Comparison of ENCODE assay signal across 10 mouse cellular contexts in the genomic region with DNA sequence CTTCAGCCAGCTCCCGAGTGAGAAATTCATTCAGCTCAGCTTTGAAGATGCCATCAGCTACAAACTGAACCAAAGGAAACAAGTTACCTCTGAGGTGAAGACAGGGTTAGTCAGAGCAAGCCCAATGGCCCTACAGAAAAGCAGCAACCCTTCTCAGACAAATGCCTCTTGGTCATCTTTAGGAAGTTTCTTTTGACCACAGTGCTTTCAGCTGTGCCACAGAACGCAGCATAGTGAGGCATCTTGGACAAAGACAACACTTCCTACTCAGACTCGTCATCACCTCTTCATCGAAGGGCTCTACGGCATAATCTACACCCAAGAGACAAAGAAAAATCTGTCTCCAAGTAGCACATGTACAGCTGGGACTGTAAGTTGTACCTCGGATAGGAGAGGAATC. TPM values are rescaled to one million over a fixed set of nuclear protein-coding genes. Genes with fewer than 3 reads are reported as not detected.
DNase-seq lines count a peak whose midpoint lies in the region; ATAC-seq and TF ChIP-seq lines count a peak whose summit lies in the region.
"Had no signal": no experiment of that assay in that cellular context is flagged by ENCODE, and none has a peak within 500 bp of the region (broad histone marks: within the 10 kb centered on the region; RNA-seq: fewer than 3 reads in every experiment).

No protein-coding gene starts in this region.

- H3K27me3 ChIP-seq in heart, embryonic 10.5 days (ENCODE audit: insufficient read depth, poor library complexity, severe bottlenecking): peaks cover 12% of the 10 kb centered on the region; the same call in 1 of the 2 replicates
- no peaks in the 10 kb centered on the region for H3K27me3 ChIP-seq in ES-Bruce4 (ENCODE audit: control insufficient read depth, insufficient read depth, low read length, poor library complexity, severe bottlenecking)
- H3K27me3 ChIP-seq in heart, embryonic 16.5 days (ENCODE audit: control insufficient read depth, insufficient read depth, low read length): no peaks in the 10 kb centered on the region

- H3K4me3 ChIP-seq in heart, embryonic 10.5 days: peak overlapping the region; percentile 94
- H3K4me3 ChIP-seq in ES-Bruce4 (ENCODE audit: low read depth, low read length) (peak overlapping the region; percentile 99), macrophage (ENCODE audit: inconsistent target) (peak overlapping the region; percentile 97)
- H3K4me3 ChIP-seq in heart, embryonic 16.5 days (ENCODE audit: low read length): peak overlapping the region; percentile 65

- H3K27ac ChIP-seq in heart, embryonic 10.5 days: peak overlapping the region; percentile 99
- H3K27ac ChIP-seq in ES-Bruce4 (ENCODE audit: insufficient read depth, low read length) (peak overlapping the region; percentile 74), macrophage (peak overlapping the region; percentile 67)
- H3K27ac ChIP-seq in heart, embryonic 16.5 days (ENCODE audit: low read length): peak overlapping the region; percentile 82

- no peak for DNase-seq in heart, embryonic 10.5 days (ENCODE audit: low spot score)
- DNase-seq in heart, adult 9 months (ENCODE audit: low spot score in 2 of 2): no peak
- no peak for DNase-seq in yolk sac, embryonic 10.5 days (ENCODE audit: low spot score)
- DNase-seq in adrenal gland, adult 8-10 months: no peak
- no peak for DNase-seq in kidney, postnatal 36 days
- DNase-seq: thymus, postnatal 4 days had no signal

- no peaks in the 10 kb centered on the region for H3K9me3 ChIP-seq in heart, embryonic 10.5 days
- no peaks in the 10 kb centered on the region for H3K9me3 ChIP-seq in ES-Bruce4 (replicated peaks; ENCODE audit: control insufficient read depth, insufficient read depth, low read length, poor library complexity, severe bottlenecking)
- no peaks in the 10 kb centered on the region for H3K9me3 ChIP-seq in heart, embryonic 16.5 days (replicated peaks; ENCODE audit: control insufficient read depth, low read length)

- TF ChIP-seq POLR2A in ES-Bruce4 (IDR thresholded peaks at IDR 0.05; ENCODE audit: insufficient read depth, low read length): no peak

- peaks cover 50% of the 10 kb centered on the region for H3K36me3 ChIP-seq in heart, embryonic 10.5 days
- H3K36me3 ChIP-seq in ES-Bruce4 (ENCODE audit: control insufficient read depth, insufficient read depth, low read length, poor library complexity, severe bottlenecking) (peaks cover 54% of the 10 kb centered on the region), macrophage (ENCODE audit: inconsistent target) (peaks cover 42% of the 10 kb centered on the region)
- peaks cover 48% of the 10 kb centered on the region for H3K36me3 ChIP-seq in heart, embryonic 16.5 days (ENCODE audit: control insufficient read depth, insufficient read depth)

- H3K9ac ChIP-seq in ES-Bruce4 (ENCODE audit: low read depth, poor library complexity, severe bottlenecking): peak overlapping the region; percentile 99
- H3K9ac ChIP-seq in heart, embryonic 16.5 days (ENCODE audit: low read length): peak overlapping the region; percentile 84

- no peak for ATAC-seq in heart, embryonic 16.5 days (replicated peaks; ENCODE audit: extremely low read depth, insufficient read depth, low FRiP score)

- H3K4me2 ChIP-seq in heart, embryonic 16.5 days (ENCODE audit: low read depth, low read length): peak overlapping the region; percentile 86

- no peak for TF ChIP-seq CTCF in ES-Bruce4 (IDR thresholded peaks at IDR 0.05; ENCODE audit: low read depth, low read length)

- no peak for TF ChIP-seq EP300 in ES-Bruce4 (IDR thresholded peaks at IDR 0.05; ENCODE audit: insufficient read depth, low read depth, low read length)

- H3K4me1 ChIP-seq in heart, embryonic 10.5 days: peaks cover 40% of the 10 kb centered on the region
- H3K4me1 ChIP-seq in ES-Bruce4 (ENCODE audit: control insufficient read depth, insufficient read depth, low read length): no peaks in the 10 kb centered on the region
- peaks cover 31% of the 10 kb centered on the region for H3K4me1 ChIP-seq in heart, embryonic 16.5 days (ENCODE audit: control insufficient read depth, insufficient read depth, low read length)

- WGBS in heart, embryonic 10.5 days: 1% methylated on average over 6 of the region's 6 CpGs
- WGBS in heart, embryonic 16.5 days: 0% methylated on average over 6 of the region's 6 CpGs
- WGBS in macrophage (ENCODE audit: missing documents): 4% methylated on average over 5 of the region's 6 CpGs

- H3K79me2 ChIP-seq in macrophage (ENCODE audit: inconsistent target): peaks cover 59% of the 10 kb centered on the region

RNA-seq across cellular contexts. Expression of a gene that starts 0.9 kb away (rescaled TPM):
- polyA plus RNA-seq in heart, embryonic 10.5 days (2016; fragmentation: Nextera tagmentation; extraction: Ambion mirVana): 517 and 596 TPM in 2 replicates
- polyA plus RNA-seq in ES-Bruce4 (2011; ENCODE audit: insufficient read depth, insufficient read length, low read depth, missing spikeins) (2,316 and 2,405 TPM in 2 replicates), macrophage (2018) (269 to 859 TPM (median 797 TPM) in 3 replicates)
- polyA plus RNA-seq in heart, embryonic 16.5 days (2015; fragmentation: Nextera tagmentation; extraction: Ambion mirVana): 471 and 474 TPM in 2 replicates
- total RNA-seq in macrophage (2018; cell fraction: chromatin; rRNA removed): 100 to 1,000 TPM in 1 of 26 experiments, 10 to 100 TPM in 25; 26.2 to 122 (median 50.9) TPM
- total RNA-seq in macrophage (2018; cell fraction: cytosol; rRNA removed): 100 to 1,000 TPM; 181 to 369 (median 243) TPM
- 100 to 1,000 TPM in 5 of 26 experiments, 10 to 100 TPM in 21; 59.6 to 128 (median 84.4) TPM for total RNA-seq in macrophage (2018; cell fraction: nucleus; rRNA removed)
- 100 to 1,000 TPM; 533 to 601 (median 565) TPM for total RNA-seq in adrenal gland, adult 8-10 months (2022)

RNA-seq across cellular contexts. Expression of a gene that starts 16.8 kb away (rescaled TPM):
- polyA plus RNA-seq in heart, embryonic 10.5 days (2016; fragmentation: Nextera tagmentation; extraction: Ambion mirVana): 0.52 and 1.1 TPM in 2 replicates
- polyA plus RNA-seq in ES-Bruce4 (2011; ENCODE audit: insufficient read depth, insufficient read length, low read depth, missing spikeins) (not detected in 2 replicates), macrophage (2018) (0.26 to 0.35 TPM in 2 of 3 replicates, not detected in the other)
- polyA plus RNA-seq in heart, embryonic 16.5 days (2015; fragmentation: Nextera tagmentation; extraction: Ambion mirVana): 0.63 and 0.92 TPM in 2 replicates
- 1 to 10 TPM in 6 of 26 experiments, under 1 TPM in 2, not detected in 18; 0.70 to 2.4 (median 1.6) TPM for total RNA-seq in macrophage (2018; cell fraction: chromatin; rRNA removed)
- total RNA-seq in macrophage (2018; cell fraction: cytosol; rRNA removed): 1 to 10 TPM in 1 of 26 experiments, under 1 TPM in 25; 0.11 to 1.1 (median 0.31) TPM
- total RNA-seq in macrophage (2018; cell fraction: nucleus; rRNA removed): 1 to 10 TPM in 5 of 26 experiments, under 1 TPM in 6, not detected in 15; 0.31 to 1.5 (median 0.89) TPM
- 1 to 10 TPM in 1 of 4 experiments, under 1 TPM in 3; 0.38 to 1.2 (median 0.75) TPM for total RNA-seq in adrenal gland, adult 8-10 months (2022)
- total RNA-seq: gastrocnemius, adult 18-20 months had no signal

RNA-seq across cellular contexts. Expression of a gene that starts 52.6 kb away (rescaled TPM):
- 13.1 and 17.9 TPM in 2 replicates for polyA plus RNA-seq in heart, embryonic 10.5 days (2016; fragmentation: Nextera tagmentation; extraction: Ambion mirVana)
- polyA plus RNA-seq in ES-Bruce4 (2011; ENCODE audit: insufficient read depth, insufficient read length, low read depth, missing spikeins) (28.9 and 31.7 TPM in 2 replicates), macrophage (2018) (65.3 to 97.8 TPM (median 73.5 TPM) in 3 replicates)
- polyA plus RNA-seq in heart, embryonic 16.5 days (2015; fragmentation: Nextera tagmentation; extraction: Ambion mirVana): 4.9 and 6.8 TPM in 2 replicates
- 100 to 1,000 TPM in 19 of 26 experiments, 10 to 100 TPM in 6, 1 to 10 TPM in 1; 9.2 to 300 (median 218) TPM for total RNA-seq in macrophage (2018; cell fraction: chromatin; rRNA removed)
- 100 to 1,000 TPM in 8 of 26 experiments, 10 to 100 TPM in 18; 54.2 to 130 (median 88.0) TPM for total RNA-seq in macrophage (2018; cell fraction: cytosol; rRNA removed)
- 100 to 1,000 TPM in 17 of 26 experiments, 10 to 100 TPM in 9; 25.9 to 208 (median 130) TPM for total RNA-seq in macrophage (2018; cell fraction: nucleus; rRNA removed)
- total RNA-seq in adrenal gland, adult 8-10 months (2022): 10 to 100 TPM; 59.8 to 82.0 (median 64.7) TPM
